Mouse (Mus musculus) forelimb bud, embryonic 11.5 days (tissue): ENCODE measurements at regions not wholly inside any gene's neighbourhood (a gene's known extent, or its start where the extent isn't known, plus 50 kb on each side); places are given as distances from the start of the nearest gene placed in this dataset.
"Not testable (repeated sequence)": the region's sequence is repeated elsewhere in the genome, so short reads cannot be mapped to it uniquely, and the experiment has no call there.

ENCODE experiments used
- DNase-seq: peaks from one replicate; pipeline ENCODE4 v3.0.0-alpha.2; 2012; ENCODE audit warnings: low read depth, low spot score

DNA sequence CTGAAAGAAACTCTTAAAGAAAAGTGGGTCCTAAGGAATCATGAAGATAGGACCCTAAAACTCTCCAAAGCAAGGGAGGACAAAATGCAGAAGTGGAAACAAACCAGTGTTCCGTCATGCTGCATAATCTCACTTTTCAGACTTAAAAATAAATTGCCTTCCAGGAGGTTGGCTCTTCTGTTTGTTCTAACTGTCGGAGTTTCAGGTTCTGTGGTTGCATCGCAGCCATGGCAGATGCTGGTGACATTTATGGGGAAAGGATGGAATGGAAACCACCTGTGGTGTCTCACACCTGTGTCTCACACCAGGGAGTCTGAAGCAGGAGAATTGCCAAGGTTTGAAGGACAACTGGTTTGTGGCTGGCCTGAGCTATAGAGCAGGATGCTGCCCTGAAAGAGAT, 50.9 kb upstream of the Hivep1 start:
- DNase-seq, result no peak

DNA sequence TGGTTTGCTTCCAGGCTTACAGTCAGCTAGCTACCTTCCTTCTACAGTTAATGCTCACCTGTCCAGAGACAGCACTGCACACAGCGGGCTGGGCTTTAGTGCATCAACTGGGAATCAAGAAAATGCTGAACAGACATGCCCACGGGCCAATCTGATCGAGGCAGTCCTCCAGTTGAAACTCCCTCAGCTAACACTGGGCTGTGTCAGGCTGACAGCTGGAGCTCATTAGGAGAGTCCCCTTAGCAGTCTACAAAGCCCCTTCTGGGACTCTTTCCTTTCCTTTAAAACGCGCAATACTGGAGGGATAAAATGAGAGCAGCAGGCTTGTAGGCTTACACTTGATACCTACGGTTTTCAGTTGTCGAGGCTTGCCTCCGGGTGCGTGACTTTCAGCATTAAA, 53.9 kb upstream of the Hivep1 start:
- DNase-seq, result peak; percentile 80

DNA sequence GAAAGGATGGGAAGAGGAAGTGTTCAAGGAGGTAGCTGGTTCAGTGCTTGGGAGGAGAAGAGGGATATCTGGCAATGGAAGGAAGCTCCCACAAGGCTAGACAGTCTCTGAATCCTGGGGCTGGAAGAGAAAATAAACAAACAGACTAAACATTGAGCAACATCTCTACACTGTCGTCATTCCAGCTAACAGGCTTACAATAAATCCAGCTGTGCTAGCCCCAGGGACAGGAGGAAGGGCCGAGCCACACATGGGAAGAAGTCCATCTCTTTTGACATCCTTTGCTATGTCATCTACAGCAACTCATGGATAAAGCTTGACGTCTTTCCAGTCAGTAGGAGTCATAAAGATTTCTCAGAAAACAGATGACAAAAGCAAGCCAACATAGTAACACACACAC, 57.7 kb upstream of the Hivep1 start:
- DNase-seq, result no peak

DNA sequence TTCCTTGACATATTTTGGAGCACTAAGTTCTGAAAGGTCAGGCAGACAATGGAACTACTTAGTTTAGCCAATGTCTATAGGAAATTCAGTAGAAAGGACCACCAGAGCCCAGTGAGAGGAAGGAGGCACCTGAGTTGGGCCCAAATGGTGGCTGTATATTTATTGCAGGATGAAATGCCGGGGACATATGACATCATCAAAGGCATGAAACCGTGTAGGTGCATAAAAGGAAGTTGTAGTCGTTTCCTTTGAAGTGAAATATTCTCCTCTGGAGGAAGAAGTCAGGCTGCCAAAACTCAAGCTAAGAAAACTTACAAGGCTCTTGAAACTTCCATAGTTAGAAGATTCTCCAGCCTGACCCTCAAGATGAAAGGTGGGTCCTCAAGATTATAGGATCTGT, 75.9 kb upstream of the Hivep1 start:
- no peak for DNase-seq

DNA sequence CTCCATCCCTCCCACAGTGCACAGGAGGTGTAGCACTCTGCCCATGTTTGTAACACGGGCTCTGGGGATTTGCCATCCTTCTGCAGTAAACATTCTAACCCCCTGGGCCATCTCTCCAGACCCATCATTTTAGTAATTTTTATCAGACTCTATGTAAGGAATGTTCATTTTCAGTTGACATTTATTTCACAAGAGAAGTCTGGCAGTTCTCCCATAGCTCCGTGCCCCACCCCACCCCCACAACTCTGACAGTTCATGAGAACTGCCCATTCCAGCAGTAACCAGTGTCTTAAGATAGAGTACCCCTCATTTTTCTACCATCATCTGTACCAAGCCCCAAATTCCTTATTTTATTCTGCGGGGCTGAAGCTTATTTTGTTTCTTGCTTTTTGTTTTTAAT, 88.9 kb upstream of the Hivep1 start:
- no peak for DNase-seq

DNA sequence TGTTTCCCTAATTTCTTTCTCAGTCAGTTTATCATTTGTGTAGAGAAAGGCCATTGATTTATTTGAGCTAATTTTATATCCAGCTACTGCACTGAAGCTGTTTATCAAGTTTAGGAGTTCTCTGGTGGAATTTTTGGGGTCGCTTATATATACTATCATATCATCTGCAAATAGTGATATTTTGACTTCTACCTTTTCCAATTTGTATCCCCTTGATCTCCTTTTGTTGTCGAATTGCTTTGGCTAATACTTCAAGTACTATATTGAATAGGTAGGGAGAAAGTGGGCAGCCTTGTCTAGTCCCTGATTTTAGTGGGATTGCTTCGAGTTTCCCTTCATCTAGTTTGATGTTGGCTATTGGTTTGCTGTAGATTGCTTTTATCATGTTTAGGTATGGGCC, 90.9 kb upstream of the Hivep1 start:
- not testable (repeated sequence) for DNase-seq

DNA sequence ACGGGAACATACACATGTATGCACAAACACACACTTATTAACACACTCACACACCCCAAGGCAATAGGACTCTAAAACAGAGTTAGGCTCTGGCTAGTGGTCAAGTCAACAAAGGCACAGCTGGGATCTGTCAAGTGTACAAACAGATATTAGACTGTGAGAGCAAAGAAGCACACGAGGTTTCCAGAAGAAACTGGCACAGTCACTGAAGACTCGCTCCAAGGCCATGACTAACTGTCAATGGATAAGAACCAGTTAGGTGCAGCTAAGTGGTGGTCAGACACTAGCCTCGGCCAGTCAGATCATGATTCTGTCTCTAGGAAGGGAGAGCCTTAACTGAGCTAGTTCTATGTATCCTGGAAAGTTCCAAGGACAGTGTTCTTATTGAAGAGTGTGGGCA, 93.9 kb upstream of the Hivep1 start:
- DNase-seq, result no peak

DNA sequence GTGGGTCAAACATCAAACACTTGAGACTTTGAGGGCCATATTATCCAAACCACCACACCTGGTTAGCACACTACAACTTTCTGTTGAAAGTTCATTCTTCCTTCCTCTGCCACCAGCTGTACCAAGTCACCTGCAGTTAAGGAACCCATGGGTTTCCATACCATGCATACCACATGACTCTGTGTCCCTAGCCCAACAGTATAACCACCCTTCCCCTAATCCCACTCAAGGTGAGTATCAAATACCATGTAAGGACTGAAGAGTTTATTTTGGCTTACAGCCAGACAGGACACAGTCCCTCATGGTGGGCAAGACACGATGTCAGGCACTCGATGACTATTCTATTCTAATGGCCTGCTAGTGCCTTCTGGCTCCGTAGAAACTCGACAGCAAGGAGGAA, 95.9 kb upstream of the Hivep1 start:
- no peak for DNase-seq

DNA sequence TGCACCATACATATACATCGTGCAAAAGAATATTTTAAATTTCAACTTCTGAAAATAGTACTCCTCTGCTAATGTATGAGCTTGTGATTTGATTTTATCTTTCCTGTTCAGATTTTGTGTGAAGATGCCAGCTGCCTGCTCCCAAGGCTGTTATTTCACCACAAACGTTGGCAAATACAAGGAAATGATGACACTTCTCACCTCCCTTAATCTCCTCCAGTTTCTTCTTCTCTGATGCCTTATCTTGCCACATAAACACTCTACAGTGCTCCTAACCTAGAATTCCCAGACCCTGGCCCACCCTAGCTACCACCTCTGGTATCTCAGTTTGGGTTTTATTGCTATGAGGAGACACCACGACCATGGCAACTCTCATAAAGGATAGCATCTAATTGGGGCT, 96.6 kb upstream of the Hivep1 start:
- no peak for DNase-seq

DNA sequence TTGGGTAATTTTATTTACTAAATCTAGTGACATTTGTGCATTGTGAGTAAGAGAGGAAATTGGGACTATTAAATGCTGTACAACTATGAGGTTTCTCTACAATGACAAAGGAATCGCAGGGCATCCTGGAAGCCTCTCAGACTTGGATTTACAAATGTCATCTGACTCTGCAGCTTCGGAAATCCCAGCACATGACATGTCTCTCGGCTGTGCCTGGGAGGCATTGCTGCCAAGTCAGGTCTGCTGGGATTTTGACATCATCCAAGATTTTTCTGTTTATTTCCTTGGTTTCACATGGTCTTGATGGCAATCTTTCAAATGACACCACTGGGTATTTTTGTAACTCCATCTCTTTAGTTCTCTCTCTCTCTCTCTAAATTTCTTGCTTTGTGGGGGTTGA, 99.4 kb upstream of the Hivep1 start:
- no peak for DNase-seq

DNA sequence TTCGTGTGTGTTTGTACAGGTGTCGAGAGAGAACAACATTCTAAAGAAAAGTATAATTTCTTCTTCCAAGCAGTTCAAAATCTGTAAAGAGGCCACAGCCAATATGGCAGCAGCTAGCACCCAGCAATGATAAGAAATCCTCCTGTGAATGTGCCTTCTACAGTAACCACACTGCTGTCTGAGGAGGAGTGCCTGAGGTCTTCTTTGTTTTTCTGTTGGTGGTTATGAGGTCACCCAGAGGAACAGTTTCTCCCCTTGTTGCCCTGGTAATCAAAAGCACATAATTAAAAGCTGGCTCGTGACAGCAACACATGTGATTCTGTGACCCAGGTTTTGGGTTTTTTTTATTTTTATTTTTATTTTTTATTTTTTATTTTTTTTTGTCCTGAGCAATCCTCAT, 100.8 kb upstream of the Adtrp start:
- DNase-seq, result no peak

DNA sequence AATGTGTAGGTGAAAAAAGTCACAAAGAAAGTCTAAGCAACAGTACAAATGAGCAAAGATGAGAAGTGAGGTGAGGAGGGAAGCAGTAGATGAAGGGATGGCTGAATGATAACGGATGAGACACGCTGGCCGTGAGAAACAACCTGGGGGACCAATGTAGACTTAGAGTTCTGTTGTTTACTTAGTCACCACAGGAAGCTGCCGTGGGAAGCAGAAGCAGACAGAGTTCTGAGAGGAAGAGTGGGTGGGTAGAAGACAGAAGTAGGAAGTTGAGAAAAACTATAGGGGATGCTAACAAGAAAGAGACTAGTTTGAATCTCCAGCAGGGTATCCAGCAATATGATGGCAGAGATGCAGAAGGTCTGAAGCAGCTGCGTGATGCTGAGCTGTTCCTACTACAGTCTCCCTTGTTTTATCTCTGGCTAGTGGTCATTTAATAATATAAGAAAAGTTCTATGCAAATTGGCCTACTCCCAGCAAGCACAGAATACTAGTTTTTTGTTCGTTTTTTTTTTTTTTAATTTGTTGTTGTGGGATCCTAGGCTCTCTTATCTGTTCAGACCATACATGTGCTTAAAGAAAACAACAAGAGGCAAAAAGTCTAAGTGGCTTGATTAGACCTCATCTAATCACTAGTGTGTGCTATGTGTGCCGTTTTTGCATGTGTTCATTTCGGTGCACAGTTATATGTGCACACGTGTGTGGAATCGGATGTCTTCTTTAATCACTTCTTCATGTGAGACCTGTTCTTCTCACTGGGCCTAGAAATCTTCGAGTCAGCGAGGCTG, 85.0 kb upstream of the Adtrp start:
- DNase-seq, result no peak

DNA sequence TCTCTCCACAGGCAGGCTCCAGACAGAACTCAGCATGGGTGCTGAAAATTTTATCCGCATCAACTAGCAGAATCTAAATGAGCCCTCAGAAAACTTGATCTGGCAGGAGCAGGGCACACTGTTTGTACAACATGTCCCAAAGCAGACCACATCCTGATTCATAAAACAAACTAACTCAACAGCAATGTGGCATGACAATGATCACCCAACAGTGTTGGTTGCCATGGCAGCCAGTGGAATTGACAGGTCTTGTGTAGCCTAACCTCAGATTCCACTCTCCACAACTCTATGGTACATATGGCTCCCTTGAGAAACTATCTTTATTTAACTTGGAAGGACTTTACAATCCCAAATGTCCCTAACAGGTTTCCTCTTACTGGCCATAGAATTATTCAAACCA, 82.3 kb upstream of the Adtrp start:
- no peak for DNase-seq

DNA sequence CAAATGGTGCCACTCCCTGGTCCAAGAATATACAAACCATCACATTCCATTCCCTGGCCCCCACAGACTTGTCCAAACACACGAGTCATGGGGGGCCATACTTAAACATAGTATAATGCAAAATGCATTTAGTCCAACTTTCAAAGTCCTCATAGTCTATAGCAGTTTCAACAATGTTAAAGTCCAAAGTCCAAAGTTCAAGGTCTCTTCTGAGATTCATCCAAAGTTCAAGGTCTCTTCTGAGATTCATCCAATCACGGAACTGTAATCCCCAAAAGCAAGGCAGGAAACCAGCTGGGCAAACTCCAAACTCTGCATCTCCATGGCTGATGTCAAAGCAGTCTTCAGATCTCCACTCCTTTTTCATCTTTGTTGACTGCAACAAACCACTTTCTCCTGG, 78.4 kb upstream of the Adtrp start:
- not testable (repeated sequence) for DNase-seq

DNA sequence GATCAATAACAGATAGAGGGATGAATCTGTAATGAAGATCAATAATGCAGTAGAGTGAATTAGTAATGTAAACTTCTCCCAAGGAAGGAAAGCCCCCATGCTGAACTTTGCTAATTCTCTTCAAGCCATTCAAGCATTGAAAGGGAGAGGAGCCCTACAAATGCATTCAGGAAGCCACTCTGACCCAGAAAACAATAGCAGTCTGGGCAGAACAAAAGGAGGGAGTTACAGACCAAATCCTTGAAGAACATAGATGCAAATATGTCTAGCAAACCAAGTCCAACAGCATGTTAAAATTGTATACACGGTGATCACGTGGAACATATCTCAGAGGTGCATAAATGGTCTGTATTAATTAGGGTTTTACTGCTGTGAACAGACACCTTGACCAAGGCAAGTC, 77.7 kb upstream of the Adtrp start:
- no peak for DNase-seq

DNA sequence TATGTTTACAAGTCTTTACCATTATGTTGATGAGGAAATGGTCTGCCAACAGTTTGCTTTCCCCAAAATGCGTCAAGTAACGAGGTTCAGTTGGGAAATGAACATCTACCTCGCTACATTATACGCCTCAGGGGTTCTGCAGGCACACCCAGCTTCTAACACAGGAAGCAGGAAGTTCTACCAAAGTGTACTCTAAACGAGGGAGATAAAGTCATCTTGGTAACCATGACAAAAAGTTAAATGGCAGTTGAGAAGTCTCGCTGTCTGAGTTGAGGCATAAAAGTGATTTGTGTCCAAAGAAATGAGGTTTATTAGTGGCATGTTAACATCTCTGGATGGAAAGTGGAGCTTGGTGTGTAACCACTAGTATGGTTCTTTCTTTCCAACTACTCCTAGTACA, 73.7 kb upstream of the Adtrp start:
- no peak for DNase-seq

DNA sequence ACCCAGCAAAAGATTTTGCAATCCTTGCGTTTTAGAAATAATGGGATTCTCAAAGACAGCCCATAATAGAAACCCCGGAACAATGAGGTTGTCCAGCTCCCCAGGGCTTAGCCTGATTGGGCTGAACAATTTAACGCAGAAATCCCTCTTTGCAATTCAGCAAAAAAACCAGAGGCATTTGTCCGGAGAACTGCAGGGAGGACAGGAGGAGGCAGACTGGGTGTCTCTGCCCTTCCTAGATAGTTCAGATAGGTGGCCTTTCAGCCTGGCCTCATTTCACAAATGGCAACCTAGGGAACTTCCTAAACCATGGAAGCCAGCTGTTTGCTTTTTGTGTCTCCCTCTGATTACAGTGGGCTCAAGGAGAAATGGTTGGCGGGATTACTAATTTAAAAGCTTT, 71.0 kb upstream of the Adtrp start:
- no peak for DNase-seq

DNA sequence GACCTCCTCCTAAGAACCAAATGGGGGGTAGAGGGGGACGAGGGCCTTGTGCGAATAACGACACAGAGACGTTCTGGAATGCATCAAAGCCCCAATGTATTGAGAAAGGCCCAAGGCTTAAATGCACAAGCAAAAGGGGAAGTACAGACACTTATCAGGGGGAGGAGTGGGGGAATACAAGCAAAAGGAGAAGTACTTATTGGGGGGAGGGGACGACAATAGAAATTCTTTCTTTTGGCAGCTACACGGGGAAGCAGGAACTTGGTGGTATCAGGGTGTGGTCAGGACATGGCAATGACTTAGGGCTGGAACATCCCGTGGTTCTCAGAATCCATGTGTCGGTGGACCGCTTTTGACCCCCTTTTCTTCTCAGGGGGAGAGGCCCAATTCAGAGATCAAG, 68.3 kb upstream of the Adtrp start:
- not testable (repeated sequence) for DNase-seq

DNA sequence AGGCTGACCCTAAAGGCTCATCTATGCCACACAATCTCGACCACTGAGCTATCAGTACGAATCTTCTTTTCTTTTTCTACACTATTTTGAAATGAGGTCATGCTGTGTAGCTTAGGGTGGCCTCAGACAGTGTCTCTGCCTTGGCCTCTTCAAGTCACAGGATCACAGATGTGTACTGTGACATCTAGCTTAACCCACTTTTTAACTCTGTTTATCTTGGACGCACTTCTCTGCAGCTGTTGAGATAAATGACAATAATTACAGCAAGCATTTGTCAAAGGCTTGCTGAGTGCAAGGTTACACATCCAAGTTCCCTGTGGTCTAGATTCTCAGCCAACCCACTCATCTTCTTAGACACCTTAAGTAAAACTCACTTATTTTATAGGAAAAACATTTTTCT, 63.3 kb upstream of the Adtrp start:
- no peak for DNase-seq

DNA sequence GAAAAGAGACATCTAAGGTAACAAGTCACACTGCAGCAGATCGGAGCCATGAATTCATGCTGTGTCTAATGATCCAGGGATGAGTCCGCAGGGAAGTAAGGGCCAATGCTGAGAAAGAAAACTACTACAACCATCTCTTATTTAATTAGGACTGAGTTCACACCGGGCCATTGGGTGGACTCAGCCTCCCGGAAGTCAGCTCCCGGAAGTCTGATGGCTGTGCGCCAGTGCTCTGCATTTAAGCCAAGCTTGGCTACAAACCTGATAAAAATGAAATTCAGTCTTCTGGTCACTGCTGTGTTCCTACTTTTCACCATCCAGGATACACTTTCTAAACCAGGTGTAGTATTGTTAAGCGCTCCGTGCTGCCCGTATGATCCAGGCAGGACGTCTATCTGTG, 62.8 kb upstream of the Adtrp start:
- no peak for DNase-seq

DNA sequence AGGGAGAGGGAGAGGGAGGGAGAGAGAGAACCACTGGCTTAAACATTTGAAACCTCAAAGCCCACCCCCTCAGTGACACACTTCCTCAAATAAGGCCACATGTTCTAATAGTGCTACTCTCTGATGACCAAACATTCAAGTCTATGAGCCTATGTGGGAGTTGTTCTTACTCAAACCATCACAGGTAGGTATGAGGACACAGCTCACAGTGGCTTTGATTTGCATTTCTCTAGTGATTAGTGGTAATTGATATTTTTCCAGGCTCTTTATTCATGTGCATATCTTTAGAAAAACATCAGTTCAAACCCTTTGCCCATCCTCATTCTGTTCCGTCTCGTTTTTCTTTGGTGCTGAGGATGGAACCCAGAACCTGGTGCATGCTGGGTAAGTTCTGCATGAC, 59.5 kb upstream of the Adtrp start:
- DNase-seq, result no peak

DNA sequence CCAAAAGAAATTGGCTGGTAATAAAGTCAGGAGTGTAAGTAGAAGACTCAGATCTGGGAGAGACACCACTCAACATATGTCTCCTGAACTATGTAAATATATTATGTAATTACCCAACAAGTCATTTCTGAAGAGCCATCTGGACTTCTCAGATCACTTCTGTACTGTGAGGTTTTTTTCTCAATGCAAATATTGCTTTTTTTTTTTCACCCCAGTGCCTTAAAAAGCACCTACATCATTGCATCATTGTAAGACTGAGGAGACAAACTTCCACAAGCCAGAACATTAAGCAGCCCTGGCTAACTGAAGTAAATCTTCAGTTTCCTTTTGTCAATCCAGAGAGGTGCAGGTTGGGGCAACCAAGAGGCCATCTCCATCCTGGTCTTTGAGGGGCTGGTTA, 55.8 kb upstream of the Adtrp start:
- DNase-seq, result no peak

DNA sequence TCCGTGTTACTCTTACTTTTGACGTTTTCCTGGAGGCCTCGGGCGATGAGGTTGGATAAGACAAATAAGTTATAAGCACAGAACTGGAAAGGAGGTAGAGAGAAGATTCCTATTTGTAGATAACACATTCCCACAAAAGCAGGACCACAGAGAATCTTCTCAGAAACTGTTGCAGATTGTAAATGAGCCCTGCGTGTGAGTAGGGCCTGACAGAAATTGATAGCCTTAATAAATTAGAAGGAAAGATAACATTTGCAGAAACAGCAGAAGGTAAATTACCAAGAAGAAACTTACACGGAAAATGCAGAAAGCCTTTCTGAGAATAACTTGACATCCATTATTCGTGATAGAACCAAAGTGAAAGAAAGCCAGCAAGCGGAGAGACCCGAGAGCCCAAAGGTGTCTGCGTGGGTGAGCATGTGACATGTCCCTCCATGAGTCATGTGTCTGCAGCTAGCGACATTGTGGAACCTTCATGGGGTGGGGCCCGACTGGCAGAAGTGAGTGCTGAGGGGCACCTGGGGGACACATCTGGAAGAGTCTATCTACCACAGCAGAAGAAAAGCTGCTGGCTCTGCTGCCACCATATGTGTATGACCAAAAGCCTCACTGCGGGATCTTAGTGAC, 52.5 kb upstream of the Adtrp start:
- DNase-seq, result no peak

DNA sequence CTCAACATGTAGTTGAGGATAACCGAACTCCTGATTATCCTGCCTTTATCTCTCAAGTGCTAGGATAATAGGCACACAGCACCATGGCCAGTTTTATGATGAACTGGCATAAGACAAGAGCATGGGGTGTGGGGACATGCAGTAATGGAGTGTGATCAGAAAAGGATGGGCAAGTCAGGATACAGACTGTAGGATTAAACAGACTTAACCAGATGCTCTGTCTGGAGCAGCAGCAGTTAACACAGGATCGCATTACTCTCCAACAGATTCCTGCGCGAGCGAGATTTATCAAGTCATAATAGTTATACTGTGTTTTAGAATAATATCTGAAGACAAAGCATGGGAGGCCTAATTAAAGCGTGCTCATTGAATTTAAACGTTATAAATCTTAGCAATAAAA, 51.8 kb upstream of the Adtrp start:
- DNase-seq, result no peak
